ENCODE assay signal across 8 mouse cellular contexts in genomic region chr2:167293289-167294085, GRCm38 (mm10). TPM values are rescaled to one million over a fixed set of nuclear protein-coding genes. Genes with fewer than 3 reads are reported as not detected.
DNase-seq lines count a peak whose midpoint lies in the region; ATAC-seq lines count a peak whose summit lies in the region.
"Had no signal": no experiment of that assay in that cellular context is flagged by ENCODE, and none has a peak within 500 bp of the region (broad histone marks: within the 10 kb centered on the region; RNA-seq: fewer than 3 reads in every experiment).

No protein-coding gene starts in this region.

- ATAC-seq in kidney, embryonic 16.5 days (ENCODE audit: low FRiP score, low TSS enrichment): no peak
- no peak; the same call in 1 of the 2 replicates for ATAC-seq in embryonic facial prominence, embryonic 12.5 days (ENCODE audit: insufficient number of reproducible peaks, insufficient read depth, low FRiP score, low TSS enrichment)

- peaks cover 8% of the 10 kb centered on the region; the same call in 1 of the 2 replicates for H3K4me1 ChIP-seq in kidney, embryonic 16.5 days (ENCODE audit: insufficient read depth, low read length)
- 0 out of 2 replicates have a peak, but pooled peaks cover 9% of the 10 kb centered on the region for H3K4me1 ChIP-seq in embryonic facial prominence, embryonic 12.5 days

- no peaks in the 10 kb centered on the region for H3K27me3 ChIP-seq in kidney, embryonic 16.5 days (ENCODE audit: insufficient read depth, low read length)
- H3K27me3 ChIP-seq in embryonic facial prominence, embryonic 12.5 days: no peaks in the 10 kb centered on the region
- H3K27me3 ChIP-seq: lung, embryonic 15.5 days had no signal

- no peaks in the 10 kb centered on the region for H3K36me3 ChIP-seq in kidney, embryonic 16.5 days (ENCODE audit: insufficient read depth, low read length)
- H3K36me3 ChIP-seq in embryonic facial prominence, embryonic 12.5 days: no peaks in the 10 kb centered on the region
- H3K36me3 ChIP-seq: lung, embryonic 15.5 days had no signal

- H3K4me2 ChIP-seq in kidney, embryonic 16.5 days (replicated peaks; ENCODE audit: low read depth, low read length): no peak overlapping the region
- H3K4me2 ChIP-seq in embryonic facial prominence, embryonic 12.5 days (replicated peaks): no peak overlapping the region
- H3K4me2 ChIP-seq: lung, embryonic 15.5 days had no signal

- DNase-seq in kidney, adult 11 months: peak; percentile 30
- DNase-seq in 3T3-L1 (ENCODE audit: low read depth, low spot score) (peak; percentile 83), 416B (ENCODE audit: low read depth) (peak; percentile 87)
- DNase-seq in layer of hippocampus, postnatal 25 days (ENCODE audit: extremely low spot score in 1 of 2, low spot score in 1 of 2): peak; percentile 0 to 2
- no peak for DNase-seq in T-cell, adult 2 months (ENCODE audit: low spot score)

- H3K9me3 ChIP-seq in kidney, embryonic 16.5 days (ENCODE audit: low read length): no peaks in the 10 kb centered on the region
- H3K9me3 ChIP-seq in embryonic facial prominence, embryonic 12.5 days: no peaks in the 10 kb centered on the region
- H3K9me3 ChIP-seq: lung, embryonic 15.5 days had no signal

- H3K27ac ChIP-seq in kidney, embryonic 16.5 days (ENCODE audit: low read length): no peak overlapping the region
- 0 out of 2 replicates have a peak overlapping the region, but pooled peaks have one; percentile 3 for H3K27ac ChIP-seq in embryonic facial prominence, embryonic 12.5 days
- H3K27ac ChIP-seq: lung, embryonic 15.5 days had no signal

- no peak overlapping the region for H3K4me3 ChIP-seq in kidney, embryonic 16.5 days (ENCODE audit: low read length)
- no peak overlapping the region for H3K4me3 ChIP-seq in embryonic facial prominence, embryonic 12.5 days
- H3K4me3 ChIP-seq: lung, embryonic 15.5 days had no signal

- no peak overlapping the region for H3K9ac ChIP-seq in kidney, embryonic 16.5 days (replicated peaks; ENCODE audit: low read length)
- no peak overlapping the region for H3K9ac ChIP-seq in embryonic facial prominence, embryonic 12.5 days
- H3K9ac ChIP-seq: lung, embryonic 15.5 days had no signal

- 71% methylated on average over 13 of the region's 13 CpGs for WGBS in kidney, embryonic 16.5 days
- 69% methylated on average over 13 of the region's 13 CpGs for WGBS in embryonic facial prominence, embryonic 12.5 days

RNA-seq across cellular contexts. Expression of gene Ptgis, which starts 53.1 kb away (rescaled TPM):
- polyA plus RNA-seq in kidney, embryonic 16.5 days (2015; fragmentation: Nextera tagmentation; extraction: Ambion mirVana): 18.4 and 20.6 TPM in 2 replicates
- 17.7 and 19.1 TPM in 2 replicates for polyA plus RNA-seq in embryonic facial prominence, embryonic 12.5 days (2016; fragmentation: Nextera tagmentation; extraction: Ambion mirVana)
- total RNA-seq in layer of hippocampus, postnatal 25 days (2021): 1 to 10 TPM; 1.1 TPM

RNA-seq across cellular contexts. Expression of gene B4galt5, which starts 55.5 kb away (rescaled TPM):
- polyA plus RNA-seq in kidney, embryonic 16.5 days (2015; fragmentation: Nextera tagmentation; extraction: Ambion mirVana): 8.9 and 9.4 TPM in 2 replicates
- 14.5 and 19.7 TPM in 2 replicates for polyA plus RNA-seq in embryonic facial prominence, embryonic 12.5 days (2016; fragmentation: Nextera tagmentation; extraction: Ambion mirVana)
- 10 to 100 TPM; 45.5 to 53.0 TPM for total RNA-seq in layer of hippocampus, postnatal 25 days (2021)
